Mouse (Mus musculus): ENCODE measurements around the gene Spred2. TPM values are rescaled to one million over a fixed set of nuclear protein-coding genes. Genes with fewer than 3 reads are reported as not detected.

Spred2 gene
- polyA plus RNA-seq (2012; rRNA removed): 16.2 and 21.3 TPM in 2 replicates

GRCm38 (mm10) chr11:19923888-19924756 is at the start of gene Spred2:
TSS of gene Spred2 (plus strand) at chr11:19924375.

Other genes with a start within 250 kb of the Spred2 start
- 77.6 and 105 TPM in 2 replicates for gene Actr2, start 188.5 kb downstream of the Spred2 start, polyA plus RNA-seq (2012; rRNA removed)